Mouse (Mus musculus) layer of hippocampus, postnatal 36 days (tissue): ENCODE measurements around the gene Tldc1. TPM values are rescaled to one million over a fixed set of nuclear protein-coding genes. Genes with fewer than 3 reads are reported as not detected.

Experiments used
- DNase-seq, 2 experiments: peaks; one replicate each; pipeline ENCODE4 v3.0.0; 2022
- total RNA-seq, 2 experiments: library from RNA; stranded (reverse); gene quantifications; 2 replicates each; pipeline ENCODE4 v1.2.3; 2021

The Tldc1 gene
- total RNA-seq, 2 experiments from 2014 or later, result 15.7 to 18.7 TPM

- no peak for DNase-seq
These were observed 60.5 kb downstream of the Tldc1 start for GRCm38 (mm10) chr8:119717765-119718164.

- no peak for DNase-seq
These were observed 61.4 kb downstream of the Tldc1 start for GRCm38 (mm10) chr8:119716730-119717299.

- no peak for DNase-seq
These were observed 63.0 kb downstream of the Tldc1 start for GRCm38 (mm10) chr8:119715221-119715620.

GRCm38 (mm10) chr8:119713421-119713820 lies 64.8 kb downstream of the Tldc1 start:
- no peak for DNase-seq

- DNase-seq, result no peak
These were observed 66.0 kb downstream of the Tldc1 start for GRCm38 (mm10) chr8:119712226-119712625.

Other genes starting within 250 kb of the Tldc1 start
- 10 to 100 TPM; 70.3 to 74.6 TPM for gene Mbtps1, start 219.7 kb downstream of the Tldc1 start, total RNA-seq
- 10 to 100 TPM; 39.8 to 42.0 TPM for gene Hsdl1, start 203.2 kb downstream of the Tldc1 start, total RNA-seq
- under 1 TPM; 0.12 to 0.18 TPM for gene Dnaaf1, start 203.2 kb downstream of the Tldc1 start, total RNA-seq
- gene Taf1c, start 173.2 kb downstream of the Tldc1 start, total RNA-seq, result 10 to 100 TPM; 11.5 to 11.7 TPM
- gene Adad2, start 165.7 kb downstream of the Tldc1 start, total RNA-seq, result under 1 TPM in 1 of 2 experiments, not detected in 1; 0.46 TPM
- 1 to 10 TPM; 3.6 to 3.7 TPM for gene Kcng4, start 142.7 kb downstream of the Tldc1 start, total RNA-seq
- 1 to 10 TPM; 7.8 to 9.2 TPM for gene Wfdc1, start 112.1 kb downstream of the Tldc1 start, total RNA-seq
- gene Atp2c2, start 78.4 kb downstream of the Tldc1 start, total RNA-seq, result 1 to 10 TPM; 1.5 to 1.6 TPM
- gene Cotl1, start 62.1 kb upstream of the Tldc1 start, total RNA-seq, result 100 to 1,000 TPM; 129 to 137 TPM
- gene Klhl36, start 83.8 kb upstream of the Tldc1 start, total RNA-seq, result 1 to 10 TPM; 7.1 to 8.3 TPM
- gene Usp10, start 131.9 kb upstream of the Tldc1 start, total RNA-seq, result 10 to 100 TPM; 86.6 to 95.8 TPM
- gene Gm20388, start 132.4 kb upstream of the Tldc1 start, total RNA-seq, result 10 to 100 TPM in 1 of 2 experiments, not detected in 1; 12.7 TPM
- gene Crispld2, start 214.0 kb upstream of the Tldc1 start, total RNA-seq, result 1 to 10 TPM; 1.6 to 2.0 TPM